Mouse (Mus musculus): ENCODE data around the gene Nfam1. TPM values are rescaled to one million over a fixed set of nuclear protein-coding genes. Genes with fewer than 3 reads are reported as not detected.

Gene Nfam1
- total RNA-seq (2014; rRNA removed; ENCODE audit: low replicate concordance), result 0.38 and 0.54 TPM in 2 replicates
- 0.99 and 1.2 TPM in 2 replicates for polyA plus RNA-seq (2015; fragmentation: Nextera tagmentation; extraction: Ambion mirVana)

DNA sequence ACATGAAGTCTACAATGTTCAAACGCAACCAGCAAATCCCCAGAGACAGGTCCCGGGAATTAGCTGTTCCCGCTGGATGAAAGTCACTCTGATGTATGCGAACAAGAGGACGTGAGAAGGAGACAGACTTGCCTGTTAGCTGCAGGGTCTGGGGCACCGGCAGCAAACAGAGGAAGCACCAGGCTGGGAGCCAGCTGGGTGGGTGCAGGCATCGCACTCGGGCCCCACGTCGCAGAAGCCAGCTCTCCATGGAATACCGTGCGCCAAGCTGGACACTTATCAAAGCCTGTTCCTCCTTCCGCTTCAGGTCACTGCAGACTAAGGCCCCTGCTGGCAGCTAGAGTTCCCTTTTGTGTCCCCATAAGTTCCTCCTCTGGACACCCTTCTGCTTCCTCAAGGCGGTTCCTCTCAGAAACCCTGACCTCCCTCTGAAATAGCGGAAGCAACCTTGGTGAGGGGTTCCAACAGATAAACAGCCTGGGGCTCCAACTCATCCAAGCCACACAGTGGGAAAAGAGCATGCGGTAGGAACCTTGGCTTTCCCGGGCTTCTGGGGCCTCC is at the start of gene Nfam1:
Nfam1 (minus strand) TSS at position 326 of the 561 bp plus-strand sequence.
- Histone ChIP-seq H3K4me1 (ENCODE audit: control insufficient read depth, insufficient read depth) (peaks cover 19% of the 10 kb centered on the region), H3K36me3 (replicated peaks; ENCODE audit: control insufficient read depth, insufficient read depth, low read length) (no peaks in the 10 kb centered on the region), H3K27me3 (ENCODE audit: control insufficient read depth, insufficient read depth, low read length) (peaks cover 24% of the 10 kb centered on the region; the same call in 1 of the 2 replicates), H3K9ac (replicated peaks; ENCODE audit: low read depth, low read length) (no peak within 1 kb of the TSS), H3K4me2 (ENCODE audit: low read depth, low read length) (peak within 1 kb of the TSS; percentile 26; the same call in 1 of the 2 replicates), H3K9me3 (replicated peaks; ENCODE audit: control insufficient read depth, low read length) (no peaks in the 10 kb centered on the region), H3K4me3 (ENCODE audit: low read depth, low read length) (no peak within 1 kb of the TSS), H3K27ac (ENCODE audit: low read depth) (no peak within 1 kb of the TSS)
- TF ChIP-seq CTCF (IDR thresholded peaks at IDR 0.05; ENCODE audit: low read depth) (no peak), EP300 (IDR thresholded peaks at IDR 0.05; ENCODE audit: low read depth) (no peak)
- no peak for ATAC-seq (ENCODE audit: insufficient read depth, low read depth)
- 26% methylated on average over 17 of the region's 17 CpGs for WGBS
- no peak for DNase-seq (ENCODE audit: low spot score)

DNA sequence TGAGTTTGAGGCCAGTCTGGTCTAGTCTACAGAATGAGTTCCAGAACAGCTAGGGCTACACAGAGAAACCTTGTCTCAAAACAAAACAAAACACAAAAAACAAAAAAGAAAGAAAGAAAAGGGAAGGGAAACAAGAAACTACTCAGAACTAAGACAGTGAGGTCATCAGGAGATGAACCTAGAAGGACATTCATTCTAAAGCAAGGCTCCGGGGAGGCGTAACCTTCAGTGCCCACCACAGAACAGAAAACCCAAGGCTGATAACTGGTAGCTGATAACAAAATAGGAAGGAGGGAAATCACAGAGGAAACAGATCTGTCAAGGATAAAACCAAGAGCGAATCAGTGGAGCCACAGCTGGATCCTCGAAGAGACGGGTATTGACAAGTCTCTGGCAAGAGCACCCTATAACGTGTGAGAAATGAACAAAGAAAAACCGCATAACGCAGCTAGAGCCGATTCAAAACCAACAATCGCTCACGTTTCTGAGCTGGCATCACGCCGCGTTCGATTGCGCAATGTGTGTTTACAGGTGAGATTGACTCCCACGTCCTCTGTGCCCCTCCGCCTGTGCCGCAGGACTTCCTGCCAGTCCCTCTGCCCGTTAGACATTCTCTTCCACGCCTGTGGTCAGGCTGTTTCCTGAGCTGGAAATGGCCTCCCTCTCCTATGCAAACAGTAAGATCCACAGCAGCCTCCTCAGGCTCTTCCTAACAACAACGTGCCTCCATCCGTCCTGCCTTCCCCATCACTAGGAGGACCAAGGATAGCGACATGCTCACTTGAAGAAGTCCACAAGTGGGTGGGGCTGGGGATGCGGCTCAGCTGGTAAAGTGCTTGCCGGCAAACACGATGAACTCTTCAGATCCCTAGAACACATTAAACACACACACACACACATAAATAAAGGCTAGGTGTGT is 42.8 kb upstream of the Nfam1 start:
- Histone ChIP-seq H3K9me3 (replicated peaks; ENCODE audit: control insufficient read depth, low read length) (no peaks in the 10 kb centered on the region), H3K9ac (replicated peaks; ENCODE audit: low read depth, low read length) (no peak overlapping the region), H3K27ac (ENCODE audit: low read depth) (no peak overlapping the region), H3K27me3 (ENCODE audit: control insufficient read depth, insufficient read depth, low read length) (no peaks in the 10 kb centered on the region), H3K4me3 (ENCODE audit: low read depth, low read length) (no peak overlapping the region), H3K4me1 (ENCODE audit: control insufficient read depth, insufficient read depth) (no peaks in the 10 kb centered on the region), H3K36me3 (replicated peaks; ENCODE audit: control insufficient read depth, insufficient read depth, low read length) (no peaks in the 10 kb centered on the region), H3K4me2 (ENCODE audit: low read depth, low read length) (no peak overlapping the region)
- DNase-seq (ENCODE audit: low spot score), result no peak
- TF ChIP-seq EP300 (IDR thresholded peaks at IDR 0.05; ENCODE audit: low read depth), result no peak
- WGBS, result 39% methylated on average over 27 of the region's 27 CpGs
- ATAC-seq (ENCODE audit: insufficient read depth, low read depth), result no peak

DNA sequence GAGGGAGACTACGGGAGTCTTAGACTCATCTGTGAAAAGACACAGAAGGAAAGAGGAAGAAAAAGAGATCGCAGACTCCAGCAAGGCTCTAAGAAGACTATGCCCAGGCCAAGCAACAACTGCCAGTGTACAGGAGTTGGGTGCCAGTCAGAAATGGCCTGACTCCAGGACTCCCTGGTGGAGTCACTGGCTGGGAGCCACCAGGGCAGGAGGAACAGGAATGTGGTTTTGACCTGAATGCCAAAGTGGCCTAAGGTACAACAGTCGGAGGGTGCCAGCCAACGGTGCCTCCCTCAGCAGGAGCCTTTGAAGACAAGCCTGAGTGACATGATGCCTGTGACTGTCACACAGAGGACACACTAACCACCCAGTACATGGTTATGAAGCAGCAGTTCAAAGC is 41.1 kb upstream of the Nfam1 start:
- Histone ChIP-seq H3K36me3 (replicated peaks; ENCODE audit: control insufficient read depth, insufficient read depth, low read length) (no peaks in the 10 kb centered on the region), H3K9me3 (replicated peaks; ENCODE audit: control insufficient read depth, low read length) (no peaks in the 10 kb centered on the region), H3K4me2 (ENCODE audit: low read depth, low read length) (no peak overlapping the region), H3K4me3 (ENCODE audit: low read depth, low read length) (no peak overlapping the region), H3K27ac (ENCODE audit: low read depth) (no peak overlapping the region), H3K9ac (replicated peaks; ENCODE audit: low read depth, low read length) (no peak overlapping the region), H3K4me1 (ENCODE audit: control insufficient read depth, insufficient read depth) (peaks cover 6% of the 10 kb centered on the region; the same call in 1 of the 2 replicates), H3K27me3 (ENCODE audit: control insufficient read depth, insufficient read depth, low read length) (no peaks in the 10 kb centered on the region)
- ATAC-seq (ENCODE audit: insufficient read depth, low read depth) (peak; percentile 21; the same call in 1 of the 2 replicates), DNase-seq (ENCODE audit: low spot score) (no peak)
- WGBS, result 55% methylated on average over 4 of the region's 4 CpGs
- TF ChIP-seq EP300 (IDR thresholded peaks at IDR 0.05; ENCODE audit: low read depth) (no peak), CTCF (IDR thresholded peaks at IDR 0.05; ENCODE audit: low read depth) (no peak)

DNA sequence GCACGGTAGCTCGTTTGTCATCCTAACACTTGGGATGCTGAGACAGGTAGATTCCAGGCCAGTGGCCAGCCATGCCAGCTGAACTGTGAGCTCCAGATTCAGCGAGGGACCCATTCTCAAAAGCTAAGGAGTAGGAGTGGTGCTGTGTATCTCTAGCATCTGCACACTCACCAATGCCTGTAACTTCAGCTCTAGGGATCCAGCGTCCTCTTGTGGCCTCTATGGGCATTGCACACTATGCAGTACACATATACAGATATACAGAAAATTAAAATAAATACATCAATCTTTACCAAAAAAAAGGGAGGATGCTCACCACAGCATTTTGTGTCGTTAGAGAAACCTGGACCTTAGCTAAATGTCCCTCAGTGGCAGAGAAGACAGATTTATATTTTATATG is 38.6 kb upstream of the Nfam1 start:
- Histone ChIP-seq H3K36me3 (replicated peaks; ENCODE audit: control insufficient read depth, insufficient read depth, low read length) (no peaks in the 10 kb centered on the region), H3K27ac (ENCODE audit: low read depth) (no peak overlapping the region), H3K4me1 (ENCODE audit: control insufficient read depth, insufficient read depth) (peaks cover 6% of the 10 kb centered on the region; the same call in 1 of the 2 replicates), H3K4me2 (ENCODE audit: low read depth, low read length) (no peak overlapping the region), H3K9ac (replicated peaks; ENCODE audit: low read depth, low read length) (no peak overlapping the region), H3K9me3 (replicated peaks; ENCODE audit: control insufficient read depth, low read length) (no peaks in the 10 kb centered on the region), H3K27me3 (ENCODE audit: control insufficient read depth, insufficient read depth, low read length) (no peaks in the 10 kb centered on the region), H3K4me3 (ENCODE audit: low read depth, low read length) (no peak overlapping the region)
- no peak for TF ChIP-seq EP300 (IDR thresholded peaks at IDR 0.05; ENCODE audit: low read depth)
- peak; percentile 30 for TF ChIP-seq CTCF (IDR thresholded peaks at IDR 0.05; ENCODE audit: low read depth)
- DNase-seq (ENCODE audit: low spot score) (no peak), ATAC-seq (ENCODE audit: insufficient read depth, low read depth) (no peak)
- 80% methylated on average over 5 of the region's 5 CpGs for WGBS

DNA sequence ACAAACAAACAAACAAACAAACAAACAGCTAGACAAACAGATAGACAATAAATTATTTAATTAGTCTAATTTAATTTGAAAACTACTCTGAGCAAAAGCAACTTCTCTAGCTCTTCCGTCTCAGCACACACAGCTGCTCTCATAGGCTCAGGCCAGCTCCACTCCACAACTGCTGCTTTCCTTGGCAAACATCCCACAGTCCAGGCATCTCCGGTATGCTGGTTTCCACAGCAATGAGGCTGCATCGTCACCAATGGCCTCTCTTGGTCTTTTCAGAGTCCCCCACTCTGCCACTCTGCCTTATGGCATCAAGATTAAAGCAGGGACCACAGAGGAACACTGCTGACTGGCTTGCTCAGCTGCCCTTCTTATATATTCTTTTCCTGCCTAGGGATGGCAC is 37.8 kb upstream of the Nfam1 start:
- TF ChIP-seq EP300 (IDR thresholded peaks at IDR 0.05; ENCODE audit: low read depth) (no peak), CTCF (IDR thresholded peaks at IDR 0.05; ENCODE audit: low read depth) (no peak)
- Histone ChIP-seq H3K4me2 (ENCODE audit: low read depth, low read length) (no peak overlapping the region), H3K36me3 (replicated peaks; ENCODE audit: control insufficient read depth, insufficient read depth, low read length) (no peaks in the 10 kb centered on the region), H3K27me3 (ENCODE audit: control insufficient read depth, insufficient read depth, low read length) (no peaks in the 10 kb centered on the region), H3K27ac (ENCODE audit: low read depth) (peak overlapping the region; percentile 51; the same call in 1 of the 2 replicates), H3K9me3 (replicated peaks; ENCODE audit: control insufficient read depth, low read length) (no peaks in the 10 kb centered on the region), H3K4me3 (ENCODE audit: low read depth, low read length) (no peak overlapping the region), H3K9ac (replicated peaks; ENCODE audit: low read depth, low read length) (no peak overlapping the region), H3K4me1 (ENCODE audit: control insufficient read depth, insufficient read depth) (peaks cover 6% of the 10 kb centered on the region; the same call in 1 of the 2 replicates)
- WGBS, result 13% methylated on average over 3 of the region's 3 CpGs
- ATAC-seq (ENCODE audit: insufficient read depth, low read depth) (peak; percentile 87), DNase-seq (ENCODE audit: low spot score) (peak; percentile 91)
